Mouse (Mus musculus) CH12.LX (cell line): Measurements from ENCODE around the gene Tnfrsf4. TPM values are rescaled to one million over a fixed set of nuclear protein-coding genes. Genes with fewer than 3 reads are reported as not detected.

Experiments
- DNase-seq: peaks from one replicate; pipeline ENCODE4 v3.0.0-alpha.2; 2013; ENCODE audit errors: extremely low read depth
- H3K27ac ChIP-seq: 2 replicates; pipeline ENCODE4 v1.5.1; 2012; ENCODE audit warnings: low read depth, mild to moderate bottlenecking, control low read depth, moderate library complexity; ENCODE audit not compliant: insufficient read depth
- H3K27me3 ChIP-seq: replicated peaks from 2 replicates; pipeline ENCODE3; 2012; ENCODE audit warnings: inconsistent platforms
- H3K36me3 ChIP-seq, 2 experiments: replicated peaks in 1 of 2; 2 replicates each; pipeline versions ENCODE3 to v1.6.1; 2012; ENCODE audit warnings: inconsistent platforms in 1 of 2, low read length in 1 of 2, mild to moderate bottlenecking in 1 of 2, mixed read lengths in 1 of 2, moderate library complexity in 1 of 2; ENCODE audit not compliant: control insufficient read depth in 1 of 2, insufficient read depth in 1 of 2
- H3K4me1 ChIP-seq, 2 experiments: 2 replicates each; pipeline ENCODE4 v1.6.1; 2012; ENCODE audit warnings: inconsistent platforms in 1 of 2, moderate library complexity in 1 of 2; ENCODE audit not compliant: insufficient read depth in 2 of 2, control insufficient read depth in 1 of 2
- H3K4me2 ChIP-seq: 2 replicates; pipeline ENCODE4 v1.6.1; 2012; ENCODE audit warnings: low read depth, mild to moderate bottlenecking, control low read depth; ENCODE audit not compliant: poor library complexity, insufficient read depth, severe bottlenecking
- H3K4me3 ChIP-seq, 3 experiments: fragments of 150-350 bp in 1 of 3; sonication (generic) in 1 of 3; replicated peaks in 1 of 3; 2 replicates each; pipeline versions ENCODE3 to v1.5.1; 2011 to 2012; ENCODE audit warnings: low read depth in 2 of 3, low read length in 2 of 3, mild to moderate bottlenecking in 2 of 3, moderate library complexity in 2 of 3, control low read depth in 1 of 3, improper control_type of control experiment in 1 of 3, inconsistent platforms in 1 of 3, mixed read lengths in 1 of 3; ENCODE audit not compliant: poor library complexity in 1 of 3
- H3K79me2 ChIP-seq: replicated peaks from 2 replicates; pipeline ENCODE4 v1.6.1; 2012; ENCODE audit warnings: mild to moderate bottlenecking, moderate library complexity; ENCODE audit not compliant: control insufficient read depth, poor library complexity, insufficient read depth, severe bottlenecking; ENCODE audit errors: extremely low read depth
- H3K9ac ChIP-seq: 2 replicates; pipeline ENCODE4 v1.6.1; 2012; ENCODE audit warnings: low read depth, mild to moderate bottlenecking, control low read depth, moderate library complexity; ENCODE audit not compliant: insufficient read depth
- H3K9me3 ChIP-seq: replicated peaks from 2 replicates; pipeline ENCODE3; 2012; ENCODE audit warnings: low read length, inconsistent platforms, mixed read lengths
- BHLHE40 ChIP-seq: IDR thresholded peaks from 2 replicates; pipeline ENCODE4 v1.6.1; 2011; ENCODE audit warnings: mild to moderate bottlenecking, low read depth, low read length, improper control_type of control experiment
- CHD1 ChIP-seq: IDR thresholded peaks from 2 replicates; pipeline ENCODE4 v1.6.1; 2012; ENCODE audit warnings: low read depth, low read length, improper control_type of control experiment, inconsistent platforms
- CTCF ChIP-seq, 2 experiments: IDR thresholded peaks in 1 of 2; conservative IDR thresholded peaks in 1 of 2; 2 replicates each; pipeline ENCODE4 v1.5.1; 2011 to 2012; ENCODE audit warnings: low read depth in 2 of 2, low read length in 2 of 2, improper control_type of control experiment in 1 of 2, inconsistent platforms in 1 of 2, mild to moderate bottlenecking in 1 of 2, moderate library complexity in 1 of 2
- ETS1 ChIP-seq: conservative IDR thresholded peaks from 2 replicates; pipeline ENCODE4 v1.6.1; 2012; ENCODE audit warnings: low read depth, mild to moderate bottlenecking, inconsistent platforms, low read length, improper control_type of control experiment, moderate library complexity
- HCFC1 ChIP-seq: IDR thresholded peaks from 2 replicates; pipeline ENCODE4 v1.6.1; 2012; ENCODE audit warnings: low read depth, mild to moderate bottlenecking, inconsistent platforms, low read length, improper control_type of control experiment
- IRF4 ChIP-seq: IDR thresholded peaks from 2 replicates; pipeline ENCODE4 v1.6.1; 2014; ENCODE audit warnings: low read depth, mild to moderate bottlenecking, inconsistent platforms, low read length, improper control_type of control experiment
- KAT2A ChIP-seq: IDR thresholded peaks from 2 replicates; pipeline ENCODE4 v1.6.1; 2012; ENCODE audit warnings: low read length, improper control_type of control experiment, inconsistent platforms; ENCODE audit not compliant: insufficient replicate concordance
- MAFK ChIP-seq: IDR thresholded peaks from 2 replicates; pipeline ENCODE4 v1.6.1; 2011; ENCODE audit warnings: low read length, improper control_type of control experiment; ENCODE audit not compliant: insufficient replicate concordance
- MEF2A ChIP-seq: IDR thresholded peaks from 2 replicates; pipeline ENCODE4 v1.6.1; 2014; ENCODE audit warnings: low read depth, mild to moderate bottlenecking, inconsistent platforms, low read length, improper control_type of control experiment, borderline replicate concordance
- MXI1 ChIP-seq: IDR thresholded peaks from 2 replicates; pipeline ENCODE4 v1.6.1; 2011; ENCODE audit warnings: mild to moderate bottlenecking, low read depth, low read length, improper control_type of control experiment
- MYC ChIP-seq: IDR thresholded peaks from 2 replicates; pipeline ENCODE4 v1.6.1; 2011; ENCODE audit warnings: low read depth, mild to moderate bottlenecking, improper control_type of control experiment, low read length
- NRF1 ChIP-seq: IDR thresholded peaks from 2 replicates; pipeline ENCODE4 v1.6.1; 2014; ENCODE audit warnings: low read depth, mild to moderate bottlenecking, inconsistent platforms, low read length, improper control_type of control experiment, moderate library complexity
- POLR2A ChIP-seq: IDR thresholded peaks from 2 replicates; pipeline ENCODE4 v1.6.1; 2011; ENCODE audit warnings: low read depth, mild to moderate bottlenecking, improper control_type of control experiment, low read length
- POLR2AphosphoS2 ChIP-seq: IDR thresholded peaks from 2 replicates; pipeline ENCODE4 v1.6.1; 2011; ENCODE audit warnings: low read depth, low read length, improper control_type of control experiment
- RAD21 ChIP-seq: IDR thresholded peaks from 2 replicates; pipeline ENCODE4 v1.6.1; 2011; ENCODE audit warnings: low read depth, mild to moderate bottlenecking, low read length, improper control_type of control experiment, moderate library complexity
- RCOR1 ChIP-seq: conservative IDR thresholded peaks from 2 replicates; pipeline ENCODE4 v1.6.1; 2012; ENCODE audit warnings: low read depth, mild to moderate bottlenecking, inconsistent platforms, low read length, improper control_type of control experiment
- TBP ChIP-seq: conservative IDR thresholded peaks from 2 replicates; pipeline ENCODE4 v1.6.1; 2011; ENCODE audit warnings: low read depth, low read length, improper control_type of control experiment
- TCF12 ChIP-seq: IDR thresholded peaks from 2 replicates; pipeline ENCODE4 v1.6.1; 2014; ENCODE audit warnings: low read depth, mild to moderate bottlenecking, inconsistent platforms, low read length, improper control_type of control experiment
- USF2 ChIP-seq: conservative IDR thresholded peaks from 2 replicates; pipeline ENCODE4 v1.6.1; 2011; ENCODE audit warnings: low read depth, low read length, improper control_type of control experiment
- ZKSCAN1 ChIP-seq: IDR thresholded peaks from 2 replicates; pipeline ENCODE4 v1.6.1; 2012; ENCODE audit warnings: low read depth, inconsistent platforms, low read length, improper control_type of control experiment, borderline replicate concordance
- ZMIZ1 ChIP-seq: IDR thresholded peaks from 2 replicates; pipeline ENCODE4 v1.6.1; 2012; ENCODE audit warnings: low read depth, mild to moderate bottlenecking, inconsistent platforms, low read length, improper control_type of control experiment
- dilution Hi-C: fragments of 300-500 bp; cut with MboI; formaldehyde crosslinking; loops from 2 replicates; pipeline ENCODE4 v1.14.3; 2020; ENCODE audit warnings: low sequenced_read_pairs; ENCODE audit not compliant: extremely low pct_unique_long_range_greater_than_20kb, extremely low pct_ligation_motif_present
- in situ Hi-C: fragments of 300-500 bp; cut with MboI; formaldehyde crosslinking; loops from 3 replicates; pipeline ENCODE4 v1.14.3; 2019; ENCODE audit warnings: low sequenced_read_pairs, low pct_ligation_motif_present, low pct_unique_long_range_greater_than_20kb, mixed read lengths
- polyA plus RNA-seq: library from polyadenylated mRNA; unstranded; fragments of >175 nt; gene quantifications from 2 replicates; pipeline ENCODE4 v1.2.1, GENCODE M21; 2012; ENCODE audit warnings: low read depth; ENCODE audit not compliant: insufficient read length
- total RNA-seq, 2 experiments: library from RNA; depleted of rRNA; stranded (reverse); fragments of 300-350 nt in 1 of 2; fragments of >200 nt in 1 of 2; gene quantifications; 2 replicates each; pipeline ENCODE4 v1.2.3; 2012 to 2014

Gene Tnfrsf4
- total RNA-seq (2012; rRNA removed) = 21.7 and 28.2 TPM in 2 replicates
- 73.5 and 86.1 TPM in 2 replicates for total RNA-seq (2014; rRNA removed)
- 63.8 and 81.1 TPM in 2 replicates for polyA plus RNA-seq

GRCm38 (mm10) chr4:156013637-156014036 lies at the start of gene Tnfrsf4:
TSS of gene Tnfrsf4 (plus strand) at chr4:156013843.
- Histone ChIP-seq H3K9me3 (no peaks in the 10 kb centered on the region), H3K27me3 (no peaks in the 10 kb centered on the region), H3K4me2 (no peak within 1 kb of the TSS), H3K36me3 (peaks cover 62 to 84% of the 10 kb centered on the region in 2 experiments), H3K4me3 (peak within 1 kb of the TSS in 2 of 3 experiments; percentile 38 to 44), H3K4me1 (peaks cover 11 to 47% of the 10 kb centered on the region in 2 experiments), H3K27ac (no peak within 1 kb of the TSS), H3K9ac (no peak within 1 kb of the TSS), H3K79me2 (no peaks in the 10 kb centered on the region)
- DNase-seq = no peak
- peak; percentile 30; the same call in 1 of the 2 replicates for TF ChIP-seq POLR2A
- no peak for TF ChIP-seq RAD21
- no peak for TF ChIP-seq ZMIZ1
- in situ Hi-C loops = no loop called here
- dilution Hi-C loops = no loop called here

GRCm38 (mm10) chr4:155964396-155964795 lies 49.2 kb upstream of the Tnfrsf4 start:
- no peak overlapping the region for H3K4me2 ChIP-seq
- no peaks in the 10 kb centered on the region for H3K79me2 ChIP-seq
- H3K36me3 ChIP-seq = peaks cover 19 to 56% of the 10 kb centered on the region in 2 experiments
- dilution Hi-C loops (no loop called here), in situ Hi-C loops (loop anchor here (10.0 kb wide), 1 partner anchor 130 kb away; no protein-coding TSS in a partner anchor)
- no peak for TF ChIP-seq MYC
- TF ChIP-seq ZKSCAN1 = no peak
- no peak for TF ChIP-seq ZMIZ1
- no peak for TF ChIP-seq POLR2AphosphoS2
- TF ChIP-seq HCFC1 = no peak
- TF ChIP-seq NRF1 = no peak
- TF ChIP-seq KAT2A = no peak
- TF ChIP-seq CHD1 = no peak
- no peak for TF ChIP-seq ETS1
- no peak for TF ChIP-seq MEF2A
- no peak for TF ChIP-seq MXI1
- no peak for TF ChIP-seq MAFK
- no peak for TF ChIP-seq TCF12
- TF ChIP-seq TBP = no peak
- no peak for TF ChIP-seq USF2
- TF ChIP-seq CTCF (conservative IDR thresholded peaks at IDR 0.05 in 1 of 2, IDR thresholded peaks at IDR 0.05 in 1 of 2; ENCODE audit: low read depth in 2 of 2, low read length in 2 of 2) = no peak
- no peak for TF ChIP-seq BHLHE40
- TF ChIP-seq IRF4 = no peak
- no peak for TF ChIP-seq RCOR1
- DNase-seq = no peak
- H3K4me1 ChIP-seq = peaks cover 0 to 26% of the 10 kb centered on the region in 2 experiments; a peak in 2 of 4 replicates
- no peak overlapping the region for H3K4me3 ChIP-seq
- no peak overlapping the region for H3K9ac ChIP-seq
- no peaks in the 10 kb centered on the region for H3K9me3 ChIP-seq
- H3K27me3 ChIP-seq = no peaks in the 10 kb centered on the region
- no peak overlapping the region for H3K27ac ChIP-seq
